Mouse (Mus musculus) ES-E14 (cell line): ENCODE measurements around the gene Mmp20.

Experiments used
- CHD2 ChIP-seq: IDR thresholded peaks from 2 replicates; pipeline ENCODE4 v1.6.1; 2014; ENCODE audit warnings: mild to moderate bottlenecking, low read depth, low read length, inconsistent platforms
- HCFC1 ChIP-seq: IDR thresholded peaks from 2 replicates; pipeline ENCODE4 v1.6.1; 2012; ENCODE audit warnings: low read length, inconsistent platforms, borderline replicate concordance; ENCODE audit not compliant: insufficient read depth
- MAFK ChIP-seq: IDR thresholded peaks from 2 replicates; pipeline ENCODE4 v1.6.1; 2014; ENCODE audit warnings: mild to moderate bottlenecking, low read depth, low read length, inconsistent platforms; ENCODE audit not compliant: insufficient read depth
- ZC3H11A ChIP-seq: IDR thresholded peaks from 2 replicates; pipeline ENCODE4 v1.6.1; 2012; ENCODE audit warnings: low read depth, mild to moderate bottlenecking, inconsistent platforms, low read length, borderline replicate concordance
- ZNF384 ChIP-seq: IDR thresholded peaks from 2 replicates; pipeline ENCODE4 v1.6.1; 2012; ENCODE audit warnings: low read depth, low read length, inconsistent platforms

GRCm38 (mm10) chr9:7669674-7670073 lies 41.6 kb downstream of the Mmp20 start:
- no peak for TF ChIP-seq HCFC1
- no peak for TF ChIP-seq CHD2
- TF ChIP-seq ZC3H11A: no peak
- TF ChIP-seq ZNF384: no peak
- no peak for TF ChIP-seq MAFK
